Mouse (Mus musculus): ENCODE measurements around the gene Kank3. TPM values are rescaled to one million over a fixed set of nuclear protein-coding genes. Genes with fewer than 3 reads are reported as not detected.
"Not testable (repeated sequence)": the region's sequence is repeated elsewhere in the genome, so short reads cannot be mapped to it uniquely, and the experiment has no call there.

The Kank3 gene
- total and polyA plus RNA-seq, 2 experiments from 2014 or later: 19.8 to 46.2 TPM

DNA sequence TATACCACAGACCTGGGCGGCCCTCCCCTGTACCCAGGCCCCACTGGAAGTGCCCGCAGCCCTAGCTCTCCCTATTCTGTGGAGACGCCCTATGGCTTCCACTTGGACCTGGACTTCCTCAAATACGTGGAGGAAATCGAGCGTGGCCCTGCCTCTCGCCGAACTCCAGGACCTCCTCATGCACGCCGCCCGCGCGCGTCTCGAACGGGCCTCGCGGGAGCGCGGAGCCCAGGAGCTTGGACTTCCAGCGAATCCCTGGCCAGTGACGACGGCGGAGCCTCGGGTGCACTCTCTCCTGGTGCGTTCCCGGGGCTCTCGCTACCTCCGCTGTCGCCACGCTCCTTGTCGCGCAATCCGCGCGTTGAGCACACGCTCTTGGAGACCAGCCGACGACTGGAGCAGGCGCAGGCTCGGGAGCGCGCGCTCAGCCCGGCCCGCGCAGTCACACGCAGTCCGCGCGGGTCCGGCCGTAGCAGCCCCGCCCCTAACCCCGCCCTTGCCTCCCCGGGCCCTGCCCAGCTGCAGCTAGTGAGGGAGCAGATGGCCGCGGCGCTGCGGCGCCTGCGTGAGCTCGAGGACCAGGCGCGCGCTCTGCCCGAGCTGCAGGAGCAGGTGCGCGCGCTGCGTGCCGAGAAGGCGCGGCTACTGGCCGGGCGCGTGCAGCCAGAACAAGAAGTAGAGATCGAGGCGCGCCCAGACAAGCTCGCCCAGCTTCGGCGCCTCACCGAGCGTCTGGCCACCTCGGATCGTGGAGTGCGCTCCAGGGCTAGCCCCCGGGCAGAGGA is 7.1 kb downstream of the Kank3 start:
- Histone ChIP-seq H3K36me3 (ENCODE audit: insufficient read depth, low read length) (peaks cover 11% of the 10 kb centered on the region), H3K9ac (replicated peaks; ENCODE audit: low read length, poor library complexity, severe bottlenecking) (peak overlapping the region; percentile 81), H3K27me3 (ENCODE audit: insufficient read depth, low read length) (no peaks in the 10 kb centered on the region), H3K9me3 (ENCODE audit: low read length) (no peaks in the 10 kb centered on the region), H3K4me1 (ENCODE audit: insufficient read depth, low read length) (peaks cover 4% of the 10 kb centered on the region; the same call in 1 of the 2 replicates), H3K27ac (ENCODE audit: low read depth, low read length) (peak overlapping the region; percentile 86), H3K4me2 (ENCODE audit: low read depth, low read length, poor library complexity, severe bottlenecking) (peak overlapping the region; percentile 86), H3K4me3 (ENCODE audit: low read depth, low read length) (peak overlapping the region; percentile 55)
- ATAC-seq (ENCODE audit: low FRiP score) (peak; percentile 94), DNase-seq (ENCODE audit: low spot score) (peak; percentile 98)
- under 1% methylated on average over 89 of the region's 89 CpGs for WGBS
- TF ChIP-seq CTCF (IDR thresholded peaks at IDR 0.05): no peak; the same call in 1 of the 2 replicates

GRCm38 (mm10) chr17:33817969-33818643 is 7.8 kb downstream of the Kank3 start:
- 12% methylated on average over 33 of the region's 33 CpGs for WGBS
- no peak for TF ChIP-seq CTCF (IDR thresholded peaks at IDR 0.05)
- peak; percentile 23 for DNase-seq (ENCODE audit: low spot score)
- ATAC-seq (ENCODE audit: low FRiP score): peak; percentile 57
- Histone ChIP-seq H3K36me3 (ENCODE audit: insufficient read depth, low read length) (peaks cover 15% of the 10 kb centered on the region), H3K27me3 (ENCODE audit: insufficient read depth, low read length) (no peaks in the 10 kb centered on the region), H3K4me2 (ENCODE audit: low read depth, low read length, poor library complexity, severe bottlenecking) (peak overlapping the region; percentile 86), H3K4me3 (ENCODE audit: low read depth, low read length) (peak overlapping the region; percentile 55), H3K9ac (replicated peaks; ENCODE audit: low read length, poor library complexity, severe bottlenecking) (peak overlapping the region; percentile 81), H3K27ac (ENCODE audit: low read depth, low read length) (peak overlapping the region; percentile 86), H3K4me1 (ENCODE audit: insufficient read depth, low read length) (peaks cover 9% of the 10 kb centered on the region; the same call in 1 of the 2 replicates), H3K9me3 (ENCODE audit: low read length) (no peaks in the 10 kb centered on the region)

- no peak for DNase-seq (ENCODE audit: low spot score)
- 85% methylated on average over 1 of the region's 1 CpGs for WGBS
- peak; percentile 48 for TF ChIP-seq CTCF (IDR thresholded peaks at IDR 0.05)
- Histone ChIP-seq H3K27me3 (ENCODE audit: insufficient read depth, low read length) (no peaks in the 10 kb centered on the region), H3K36me3 (ENCODE audit: insufficient read depth, low read length) (peaks cover 15% of the 10 kb centered on the region), H3K4me2 (ENCODE audit: low read depth, low read length, poor library complexity, severe bottlenecking) (no peak overlapping the region), H3K9ac (replicated peaks; ENCODE audit: low read length, poor library complexity, severe bottlenecking) (0 out of 2 replicates have a peak overlapping the region, but pooled peaks have one; percentile 8), H3K4me1 (ENCODE audit: insufficient read depth, low read length) (peaks cover 19% of the 10 kb centered on the region; the same call in 1 of the 2 replicates), H3K27ac (ENCODE audit: low read depth, low read length) (no peak overlapping the region), H3K9me3 (ENCODE audit: low read length) (no peaks in the 10 kb centered on the region), H3K4me3 (ENCODE audit: low read depth, low read length) (no peak overlapping the region)
- no peak for ATAC-seq (ENCODE audit: low FRiP score)
Observed at GRCm38 (mm10) chr17:33822436-33822959, 12.2 kb downstream of the Kank3 start.

DNA sequence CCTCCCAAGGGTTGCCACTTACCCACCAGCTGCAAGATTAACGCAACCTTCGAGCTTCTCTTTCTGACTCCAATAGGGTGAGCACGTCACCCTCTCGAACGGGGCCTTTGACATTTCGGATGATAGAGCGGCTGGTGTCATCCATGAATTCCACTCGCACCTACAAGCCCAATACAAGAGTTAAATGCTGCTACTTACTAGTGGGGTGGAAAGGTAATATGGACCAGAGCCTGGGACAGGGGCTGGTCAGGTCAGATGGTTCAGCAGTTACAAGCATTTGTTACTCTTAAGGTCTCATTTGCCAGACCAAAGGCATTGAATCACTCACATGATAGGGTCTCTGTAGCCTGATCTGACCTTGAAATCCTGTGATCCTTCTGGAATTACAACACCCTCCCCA is 12.9 kb downstream of the Kank3 start:
- peak overlapping the region; percentile 73 for H3K9ac ChIP-seq (replicated peaks; ENCODE audit: low read length, poor library complexity, severe bottlenecking)
- H3K36me3 ChIP-seq (ENCODE audit: insufficient read depth, low read length): peaks cover 15% of the 10 kb centered on the region
- H3K4me2 ChIP-seq (ENCODE audit: low read depth, low read length, poor library complexity, severe bottlenecking): peak overlapping the region; percentile 86
- peak overlapping the region; percentile 51 for H3K4me3 ChIP-seq (ENCODE audit: low read depth, low read length)
- H3K27ac ChIP-seq (ENCODE audit: low read depth, low read length); H3K9me3 ChIP-seq (ENCODE audit: low read length); ATAC-seq (ENCODE audit: low FRiP score); H3K27me3 ChIP-seq (ENCODE audit: insufficient read depth, low read length); DNase-seq (ENCODE audit: low spot score): not testable (repeated sequence)
- H3K4me1 ChIP-seq (ENCODE audit: insufficient read depth, low read length): peaks cover 19% of the 10 kb centered on the region; the same call in 1 of the 2 replicates
- WGBS: 81% methylated on average over 8 of the region's 8 CpGs

- Histone ChIP-seq H3K4me3 (ENCODE audit: low read depth, low read length) (peak within 1 kb of the TSS; percentile 51), H3K9ac (replicated peaks; ENCODE audit: low read length, poor library complexity, severe bottlenecking) (peak within 1 kb of the TSS; percentile 74), H3K4me1 (ENCODE audit: insufficient read depth, low read length) (peaks cover 18% of the 10 kb centered on the region; the same call in 1 of the 2 replicates), H3K4me2 (ENCODE audit: low read depth, low read length, poor library complexity, severe bottlenecking) (peak within 1 kb of the TSS; percentile 86), H3K27me3 (ENCODE audit: insufficient read depth, low read length) (no peaks in the 10 kb centered on the region), H3K27ac (ENCODE audit: low read depth, low read length) (peak within 1 kb of the TSS; percentile 85), H3K36me3 (ENCODE audit: insufficient read depth, low read length) (peaks cover 15% of the 10 kb centered on the region), H3K9me3 (ENCODE audit: low read length) (no peaks in the 10 kb centered on the region)
- peak; percentile 2; the same call in 1 of the 2 replicates for TF ChIP-seq CTCF (IDR thresholded peaks at IDR 0.05)
- ATAC-seq (ENCODE audit: low FRiP score): peak; percentile 95
- under 1% methylated on average over 51 of the region's 51 CpGs for WGBS
- peak; percentile 98 for DNase-seq (ENCODE audit: low spot score)
Observed at GRCm38 (mm10) chr17:33824084-33824996, 14.0 kb downstream of the Kank3 start, which contains the start of the genes Rps28 and Ndufa7. Rps28 (minus strand) TSS chr17:33824562. Ndufa7 (plus strand) TSS chr17:33824572.

GRCm38 (mm10) chr17:33824997-33825330 is 14.6 kb downstream of the Kank3 start:
- Histone ChIP-seq H3K4me1 (ENCODE audit: insufficient read depth, low read length) (peaks cover 18% of the 10 kb centered on the region; the same call in 1 of the 2 replicates), H3K36me3 (ENCODE audit: insufficient read depth, low read length) (peaks cover 17% of the 10 kb centered on the region), H3K4me3 (ENCODE audit: low read depth, low read length) (peak overlapping the region; percentile 51), H3K9ac (replicated peaks; ENCODE audit: low read length, poor library complexity, severe bottlenecking) (peak overlapping the region; percentile 74), H3K27ac (ENCODE audit: low read depth, low read length) (peak overlapping the region; percentile 85), H3K4me2 (ENCODE audit: low read depth, low read length, poor library complexity, severe bottlenecking) (peak overlapping the region; percentile 63)
- not testable (repeated sequence) for H3K9me3 ChIP-seq (ENCODE audit: low read length); DNase-seq (ENCODE audit: low spot score); H3K27me3 ChIP-seq (ENCODE audit: insufficient read depth, low read length); ATAC-seq (ENCODE audit: low FRiP score)
- 4% methylated on average over 6 of the region's 6 CpGs for WGBS
